Comparison of ENCODE assay signal across 8 mouse cellular contexts in genomic region chr15:3979871-3980270, GRCm38 (mm10). TPM values are rescaled to one million over a fixed set of nuclear protein-coding genes. Genes with fewer than 3 reads are reported as not detected.
A peak's percentile ranks its signal among the peaks of the same experiment; 100 is the strongest.
DNase-seq lines count a peak whose midpoint lies in the region; ATAC-seq lines count a peak whose summit lies in the region.

No protein-coding gene starts in this region.

- no peaks in the 10 kb centered on the region for H3K9me3 ChIP-seq in liver, embryonic 11.5 days (ENCODE audit: control insufficient read depth, low read length)
- H3K9me3 ChIP-seq in stomach, embryonic 15.5 days: no peaks in the 10 kb centered on the region

- peak overlapping the region; percentile 78 for H3K4me2 ChIP-seq in liver, embryonic 11.5 days
- H3K4me2 ChIP-seq in stomach, embryonic 15.5 days: peak overlapping the region; percentile 71

- H3K9ac ChIP-seq in liver, embryonic 11.5 days (ENCODE audit: low read depth, low read length): peak overlapping the region; percentile 91
- H3K9ac ChIP-seq in stomach, embryonic 15.5 days: no peak overlapping the region; the same call in 1 of the 2 replicates

- peak overlapping the region; percentile 72 for H3K4me3 ChIP-seq in liver, embryonic 11.5 days (ENCODE audit: low read depth, low read length)
- H3K4me3 ChIP-seq in stomach, embryonic 15.5 days (replicated peaks): peak overlapping the region; percentile 72

- peak; percentile 24 for DNase-seq in cerebellum, adult 11-12 months
- DNase-seq in cerebellum, postnatal 36 days: no peak
- peak; percentile 27 to 51 for DNase-seq in spleen, postnatal 36 days (ENCODE audit: low spot score in 2 of 2)
- no peak for DNase-seq in spleen, adult 18-20 months
- DNase-seq in liver, embryonic 11.5 days (ENCODE audit: low spot score): no peak
- DNase-seq in adrenal gland, postnatal 14 days: no peak
- DNase-seq in ovary, postnatal 36 days (ENCODE audit: low spot score): no peak

- H3K27ac ChIP-seq in liver, embryonic 11.5 days (ENCODE audit: low read depth, low read length): peak overlapping the region; percentile 88; the same call in 1 of the 2 replicates
- peak overlapping the region; percentile 98 for H3K27ac ChIP-seq in stomach, embryonic 15.5 days

- ATAC-seq in liver, embryonic 11.5 days (replicated peaks; ENCODE audit: low FRiP score): peak; percentile 52
- ATAC-seq in stomach, embryonic 15.5 days (ENCODE audit: insufficient read depth, low FRiP score, low read depth): no peak

- peaks cover 3% of the 10 kb centered on the region; the same call in 1 of the 2 replicates for H3K36me3 ChIP-seq in liver, embryonic 11.5 days (ENCODE audit: control insufficient read depth, insufficient read depth, low read length)
- H3K36me3 ChIP-seq in stomach, embryonic 15.5 days: peaks cover 7% of the 10 kb centered on the region; the same call in 1 of the 2 replicates

- H3K27me3 ChIP-seq in liver, embryonic 11.5 days (replicated peaks; ENCODE audit: control insufficient read depth, insufficient read depth, low read length): no peaks in the 10 kb centered on the region
- H3K27me3 ChIP-seq in stomach, embryonic 15.5 days (replicated peaks): no peaks in the 10 kb centered on the region

- 71% methylated on average over 3 of the region's 3 CpGs for WGBS in liver, embryonic 11.5 days
- 70% methylated on average over 3 of the region's 3 CpGs for WGBS in stomach, embryonic 15.5 days

- peaks cover 7% of the 10 kb centered on the region for H3K4me1 ChIP-seq in liver, embryonic 11.5 days (replicated peaks; ENCODE audit: control insufficient read depth, insufficient read depth, low read length)
- H3K4me1 ChIP-seq in stomach, embryonic 15.5 days: peaks cover 6% of the 10 kb centered on the region; the same call in 1 of the 2 replicates

RNA-seq across cellular contexts. Expression of gene Fbxo4, which starts 0.5 kb away (rescaled TPM):
- polyA plus RNA-seq in liver, embryonic 11.5 days (2014; fragmentation: Nextera tagmentation; extraction: Ambion mirVana): 3.9 and 5.1 TPM in 2 replicates
- 14.3 and 16.3 TPM in 2 replicates for polyA plus RNA-seq in stomach, embryonic 15.5 days (2015; fragmentation: Nextera tagmentation; extraction: Ambion mirVana)
- total RNA-seq in adrenal gland, postnatal 14 days (2021): 16.7 and 18.4 TPM in 2 replicates

RNA-seq across cellular contexts. Expression of gene AW549877, which starts 15.7 kb away (rescaled TPM):
- 20.8 and 21.6 TPM in 2 replicates for polyA plus RNA-seq in liver, embryonic 11.5 days (2014; fragmentation: Nextera tagmentation; extraction: Ambion mirVana)
- 31.5 and 33.1 TPM in 2 replicates for polyA plus RNA-seq in stomach, embryonic 15.5 days (2015; fragmentation: Nextera tagmentation; extraction: Ambion mirVana)
- total RNA-seq in adrenal gland, postnatal 14 days (2021): 49.0 and 52.0 TPM in 2 replicates

RNA-seq across cellular contexts. Expression of gene Oxct1, which starts 46.3 kb away (rescaled TPM):
- polyA plus RNA-seq in liver, embryonic 11.5 days (2014; fragmentation: Nextera tagmentation; extraction: Ambion mirVana): 64.8 and 67.8 TPM in 2 replicates
- 191 and 197 TPM in 2 replicates for polyA plus RNA-seq in stomach, embryonic 15.5 days (2015; fragmentation: Nextera tagmentation; extraction: Ambion mirVana)
- 162 and 172 TPM in 2 replicates for total RNA-seq in adrenal gland, postnatal 14 days (2021)

Comparison
In these comparisons a context has a peak if more than half of its experiments do, and no peak if none do; other contexts are left out.
1. DNase-seq: peak in cerebellum, adult 11-12 months (single experiment) and spleen, postnatal 36 days (2 of 2); none in cerebellum, postnatal 36 days (0 of 2), spleen, adult 18-20 months (0 of 2), liver, embryonic 11.5 days (single experiment), adrenal gland, postnatal 14 days (single experiment) and ovary, postnatal 36 days (single experiment).